Mouse (Mus musculus) hindbrain, embryonic 11.5 days (tissue): ENCODE data around the gene Slit3. TPM values are rescaled to one million over a fixed set of nuclear protein-coding genes. Genes with fewer than 3 reads are reported as not detected.

Experiments used
- ATAC-seq: fragments of 200-750 bp; cut with Nextera tagmentation; 2 replicates; pipeline ENCODE4 v1.8.0; 2017; ENCODE audit warnings: mild to moderate bottlenecking, moderate TSS enrichment, moderate library complexity; ENCODE audit not compliant: low FRiP score
- DNase-seq: peaks from one replicate; pipeline ENCODE4 v3.0.0-alpha.2; 2015; ENCODE audit warnings: low spot score
- H3K27ac ChIP-seq: fragments of 300-500 bp; sonication (generic); 2 replicates; pipeline ENCODE4 v1.5.1; 2014; ENCODE audit warnings: mild to moderate bottlenecking, low read depth, low read length
- H3K27me3 ChIP-seq: fragments of 300-500 bp; sonication (generic); 2 replicates; pipeline ENCODE4 v1.6.1; 2014; ENCODE audit warnings: mild to moderate bottlenecking, low read length, moderate library complexity, mixed read lengths; ENCODE audit not compliant: control insufficient read depth, insufficient read depth
- H3K36me3 ChIP-seq: fragments of 300-500 bp; sonication (generic); 2 replicates; pipeline ENCODE4 v1.6.1; 2014; ENCODE audit warnings: mild to moderate bottlenecking, low read length, moderate library complexity, mixed read lengths; ENCODE audit not compliant: control insufficient read depth, insufficient read depth
- H3K4me1 ChIP-seq: fragments of 300-500 bp; sonication (generic); replicated peaks from 2 replicates; pipeline ENCODE4 v1.6.1; 2014; ENCODE audit warnings: low read length, mixed read lengths; ENCODE audit not compliant: control insufficient read depth, insufficient read depth
- H3K4me2 ChIP-seq: fragments of 300-500 bp; sonication (generic); replicated peaks from 2 replicates; pipeline ENCODE4 v1.6.1; 2014; ENCODE audit warnings: mild to moderate bottlenecking, low read depth, low read length
- H3K4me3 ChIP-seq: fragments of 300-500 bp; sonication (generic); 2 replicates; pipeline ENCODE4 v1.5.1; 2014; ENCODE audit warnings: low read depth, low read length
- H3K9ac ChIP-seq: fragments of 300-500 bp; sonication (generic); 2 replicates; pipeline ENCODE4 v1.6.1; 2014; ENCODE audit warnings: low read depth, low read length
- H3K9me3 ChIP-seq: fragments of 300-500 bp; sonication (generic); 2 replicates; pipeline ENCODE4 v1.6.1; 2016; ENCODE audit warnings: low read length; ENCODE audit not compliant: control insufficient read depth
- WGBS: fragments of 180-500 bp; shearing (Covaris S2); extraction: QIAGEN DNeasy Blood & Tissue Kit; methylation state at CpG from one replicate; pipeline ENCODE4 v1.1.7; 2014; 5-methylcytosine and 5-hydroxymethylcytosine counted together
- polyA plus RNA-seq: library from polyadenylated mRNA; unstranded; fragments of >200 nt; fragmentation: Nextera tagmentation; extraction: Ambion mirVana; gene quantifications from 2 replicates; pipeline ENCODE4 v1.2.1, GENCODE M21; 2014

Slit3 gene
- polyA plus RNA-seq, 1 experiment from 2014 or later: 39.3 TPM

DNA sequence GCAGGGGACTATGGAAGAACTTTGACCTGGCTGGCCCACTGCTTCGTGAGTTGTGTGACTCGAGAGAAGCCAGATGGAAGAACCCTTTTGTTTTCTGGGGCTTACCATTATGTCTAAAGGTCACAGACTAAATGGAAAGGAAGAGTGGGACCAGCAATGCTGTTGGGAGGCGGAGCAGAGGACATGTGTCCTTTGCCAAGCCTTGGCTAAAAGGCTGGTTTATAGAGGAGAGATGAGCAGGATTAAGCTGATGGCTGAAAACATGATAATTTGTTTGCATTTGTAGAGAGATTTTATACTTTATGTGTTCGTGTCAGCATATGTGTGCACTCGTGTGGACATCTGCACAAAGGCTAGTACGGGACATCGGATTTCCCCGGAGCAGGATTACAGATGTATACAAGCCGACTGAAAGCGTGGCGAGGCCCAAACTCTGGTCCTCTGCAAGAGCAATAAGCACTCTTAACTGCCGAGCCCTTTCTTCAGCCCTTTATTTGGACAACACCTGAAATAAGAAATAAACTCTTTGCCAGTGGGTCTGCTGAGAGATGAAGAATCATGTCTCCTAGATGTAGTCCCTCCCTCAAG, 197.5 kb downstream of the Slit3 start:
- Histone ChIP-seq H3K4me3 (no peak overlapping the region), H3K36me3 (no peaks in the 10 kb centered on the region), H3K4me1 (no peaks in the 10 kb centered on the region), H3K27ac (no peak overlapping the region), H3K9ac (no peak overlapping the region), H3K9me3 (no peaks in the 10 kb centered on the region), H3K27me3 (no peaks in the 10 kb centered on the region), H3K4me2 (no peak overlapping the region)
- WGBS: 75% methylated on average over 12 of the region's 12 CpGs
- ATAC-seq: no peak
- no peak for DNase-seq

DNA sequence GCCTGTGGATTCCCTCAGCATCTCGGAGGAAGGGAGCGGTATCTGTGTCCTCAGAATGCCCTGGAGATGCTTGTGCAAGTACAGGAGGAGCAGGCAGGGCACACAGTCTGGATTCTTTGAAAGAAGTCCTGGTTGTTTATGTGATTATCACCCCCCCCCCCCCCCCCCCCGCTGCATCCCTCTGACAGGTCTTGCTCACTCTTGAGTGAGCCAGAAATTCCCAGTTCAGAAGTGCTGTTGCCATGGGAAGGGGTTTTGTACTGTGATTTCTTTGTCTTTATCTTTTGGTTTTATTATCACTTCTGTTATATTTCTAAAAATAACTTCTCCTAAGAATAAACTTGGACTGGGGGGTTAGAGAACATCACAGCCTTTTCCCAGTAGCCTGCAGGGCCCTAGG, 199.5 kb downstream of the Slit3 start:
- Histone ChIP-seq H3K4me2 (no peak overlapping the region), H3K27ac (no peak overlapping the region), H3K27me3 (no peaks in the 10 kb centered on the region; the same call in 1 of the 2 replicates), H3K4me1 (no peaks in the 10 kb centered on the region), H3K9me3 (no peaks in the 10 kb centered on the region), H3K36me3 (no peaks in the 10 kb centered on the region), H3K9ac (no peak overlapping the region), H3K4me3 (no peak overlapping the region)
- WGBS: 97% methylated on average over 2 of the region's 3 CpGs
- DNase-seq (no peak), ATAC-seq (no peak)

DNA sequence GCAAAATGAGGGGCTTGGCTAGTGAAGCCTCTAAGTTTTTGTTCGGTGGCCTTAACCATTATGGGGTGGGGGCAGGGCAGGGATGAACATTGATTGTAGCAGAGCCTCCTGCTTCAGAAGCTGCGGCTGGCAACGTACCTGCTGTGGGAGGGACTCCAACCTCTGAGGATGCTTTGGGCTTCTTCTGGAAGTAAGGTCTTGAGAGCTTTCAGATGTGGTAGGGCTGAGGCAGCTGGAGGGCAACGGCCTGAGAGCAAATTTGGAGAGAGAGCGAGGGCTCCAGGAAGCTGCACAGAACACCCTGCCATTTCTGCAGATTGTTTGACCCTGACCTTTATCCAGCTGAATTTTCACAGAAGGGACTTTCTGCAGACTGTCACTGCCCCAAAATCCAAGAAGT, 203.4 kb downstream of the Slit3 start:
- DNase-seq (no peak), ATAC-seq (no peak)
- WGBS: 64% methylated on average over 5 of the region's 5 CpGs
- Histone ChIP-seq H3K36me3 (no peaks in the 10 kb centered on the region), H3K27ac (no peak overlapping the region), H3K9me3 (no peaks in the 10 kb centered on the region), H3K4me2 (no peak overlapping the region), H3K4me1 (0 out of 2 replicates have a peak, but pooled peaks cover 2% of the 10 kb centered on the region), H3K9ac (no peak overlapping the region), H3K4me3 (no peak overlapping the region), H3K27me3 (no peaks in the 10 kb centered on the region; the same call in 1 of the 2 replicates)

DNA sequence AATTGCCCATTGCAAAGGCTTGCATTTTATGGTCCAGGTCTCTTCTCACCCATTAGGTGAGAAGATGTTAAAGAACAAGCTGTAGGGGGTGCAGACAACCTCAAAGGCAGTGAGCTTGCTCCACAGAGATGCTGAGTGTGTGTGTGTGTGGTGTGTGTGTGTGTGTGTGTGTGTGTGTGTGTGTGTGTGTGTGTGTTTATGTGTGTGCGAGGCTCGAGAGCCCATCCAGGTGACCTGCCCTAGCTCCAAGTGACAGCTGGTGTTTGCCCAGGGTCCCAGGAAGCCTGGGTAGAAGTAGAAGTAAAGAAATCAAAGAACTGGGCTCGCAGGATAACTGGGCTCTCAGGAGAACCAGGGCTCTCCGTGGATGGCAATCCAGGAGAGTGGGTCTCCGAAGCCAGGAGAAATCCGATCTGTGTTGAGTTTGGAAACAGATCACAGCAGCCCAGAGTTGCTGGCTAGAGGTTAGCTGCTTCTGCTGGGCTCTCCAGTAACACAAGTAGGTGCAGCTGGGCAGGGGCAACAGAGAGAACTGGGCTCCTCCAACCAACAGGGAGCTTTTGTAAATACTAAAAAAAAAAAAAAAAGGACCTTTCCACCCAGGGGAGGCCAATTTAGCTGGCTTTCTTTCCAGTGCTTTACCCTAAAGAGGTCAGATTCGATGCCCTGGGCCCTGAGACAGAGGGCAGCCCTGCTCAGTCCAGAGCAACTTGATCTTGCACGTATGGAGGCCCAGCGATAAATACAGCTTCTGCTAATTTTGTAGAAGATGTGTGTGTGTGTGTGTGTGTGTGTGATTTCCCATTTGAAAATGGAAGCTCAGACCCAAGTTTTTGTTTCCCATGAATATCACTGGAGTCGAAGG, 204.3 kb downstream of the Slit3 start:
- Histone ChIP-seq H3K4me3 (no peak overlapping the region), H3K4me1 (0 out of 2 replicates have a peak, but pooled peaks cover 2% of the 10 kb centered on the region), H3K9ac (no peak overlapping the region), H3K27ac (no peak overlapping the region), H3K27me3 (no peaks in the 10 kb centered on the region; the same call in 1 of the 2 replicates), H3K36me3 (no peaks in the 10 kb centered on the region), H3K4me2 (no peak overlapping the region), H3K9me3 (no peaks in the 10 kb centered on the region)
- DNase-seq (no peak), ATAC-seq (no peak)
- WGBS: 33% methylated on average over 10 of the region's 10 CpGs

DNA sequence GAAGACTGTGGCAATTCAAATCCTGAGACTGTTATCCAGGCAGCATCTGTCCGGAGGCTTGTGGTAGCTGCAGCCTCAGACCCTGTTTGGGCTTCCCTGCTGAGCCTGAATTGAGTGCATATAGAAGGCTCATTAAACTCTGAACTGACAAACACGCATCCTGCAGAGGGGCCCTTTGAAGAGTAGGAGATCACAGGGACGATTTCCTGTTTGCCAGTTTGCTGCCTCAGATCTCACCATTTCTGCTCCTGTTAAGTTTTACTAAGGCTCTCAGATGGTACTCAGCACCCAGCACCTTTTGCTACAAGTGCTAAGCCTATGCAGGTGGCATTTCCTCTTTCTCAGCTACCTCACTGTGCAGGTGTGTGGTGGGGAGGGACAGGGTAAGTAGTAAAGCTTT, 205.3 kb downstream of the Slit3 start:
- WGBS: 0% methylated on average over 3 of the region's 3 CpGs
- Histone ChIP-seq H3K4me3 (no peak overlapping the region), H3K36me3 (no peaks in the 10 kb centered on the region), H3K27ac (no peak overlapping the region), H3K4me1 (0 out of 2 replicates have a peak, but pooled peaks cover 2% of the 10 kb centered on the region), H3K4me2 (no peak overlapping the region), H3K9ac (no peak overlapping the region), H3K27me3 (no peaks in the 10 kb centered on the region; the same call in 1 of the 2 replicates), H3K9me3 (no peaks in the 10 kb centered on the region)
- no peak for DNase-seq
- ATAC-seq: no peak

DNA sequence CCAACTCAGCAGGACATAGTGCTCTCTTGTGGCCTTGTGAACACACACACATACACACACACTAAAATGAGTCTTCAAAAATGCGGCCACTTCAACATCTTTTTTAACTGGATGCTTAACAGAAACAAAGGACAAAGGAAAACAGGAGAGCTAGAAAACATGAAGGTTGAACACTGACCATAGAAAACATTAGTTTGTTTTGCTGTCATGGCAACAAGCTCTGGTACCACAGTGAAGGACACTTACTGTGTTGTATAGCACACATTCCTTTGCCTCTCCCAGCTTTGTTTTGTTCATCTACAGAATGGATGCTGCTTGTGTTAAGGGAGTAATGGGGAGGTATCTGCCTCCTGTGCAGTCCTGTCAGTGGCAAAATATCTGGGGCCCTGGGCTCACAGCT, 206.9 kb downstream of the Slit3 start:
- H3K4me2 ChIP-seq: no peak overlapping the region
- 81% methylated on average over 1 of the region's 1 CpGs for WGBS
- H3K27ac ChIP-seq: no peak overlapping the region
- H3K4me1 ChIP-seq: 0 out of 2 replicates have a peak, but pooled peaks cover 2% of the 10 kb centered on the region
- no peaks in the 10 kb centered on the region for H3K36me3 ChIP-seq
- H3K4me3 ChIP-seq: no peak overlapping the region
- no peaks in the 10 kb centered on the region for H3K9me3 ChIP-seq
- DNase-seq (no peak), ATAC-seq (no peak)
- H3K9ac ChIP-seq: no peak overlapping the region
- H3K27me3 ChIP-seq: no peaks in the 10 kb centered on the region; the same call in 1 of the 2 replicates

DNA sequence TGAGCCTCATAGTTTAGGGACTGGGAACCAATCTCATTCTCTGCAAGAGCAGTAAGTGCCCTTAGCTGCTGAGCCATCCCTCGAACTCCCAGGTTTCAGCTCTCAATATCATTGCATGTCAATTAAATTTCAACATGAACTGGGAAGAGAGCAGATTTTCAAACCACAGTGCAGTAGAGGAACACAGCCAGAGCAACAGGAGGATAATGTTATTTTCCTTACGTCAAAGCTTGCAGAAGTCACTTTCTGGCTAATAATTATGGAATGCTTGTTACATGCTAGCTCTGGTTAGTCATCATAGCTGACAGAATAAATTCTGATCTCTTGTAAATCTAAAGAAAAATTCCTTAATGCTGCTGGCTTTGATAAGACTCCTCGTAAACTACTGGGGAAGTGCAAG, 210.5 kb downstream of the Slit3 start:
- H3K4me2 ChIP-seq: no peak overlapping the region
- H3K36me3 ChIP-seq: no peaks in the 10 kb centered on the region
- 84% methylated on average over 3 of the region's 3 CpGs for WGBS
- H3K4me3 ChIP-seq: no peak overlapping the region
- H3K4me1 ChIP-seq: 0 out of 2 replicates have a peak, but pooled peaks cover 2% of the 10 kb centered on the region
- no peak overlapping the region for H3K9ac ChIP-seq
- no peaks in the 10 kb centered on the region for H3K27me3 ChIP-seq
- H3K27ac ChIP-seq: no peak overlapping the region
- DNase-seq (no peak), ATAC-seq (no peak)
- no peaks in the 10 kb centered on the region for H3K9me3 ChIP-seq

DNA sequence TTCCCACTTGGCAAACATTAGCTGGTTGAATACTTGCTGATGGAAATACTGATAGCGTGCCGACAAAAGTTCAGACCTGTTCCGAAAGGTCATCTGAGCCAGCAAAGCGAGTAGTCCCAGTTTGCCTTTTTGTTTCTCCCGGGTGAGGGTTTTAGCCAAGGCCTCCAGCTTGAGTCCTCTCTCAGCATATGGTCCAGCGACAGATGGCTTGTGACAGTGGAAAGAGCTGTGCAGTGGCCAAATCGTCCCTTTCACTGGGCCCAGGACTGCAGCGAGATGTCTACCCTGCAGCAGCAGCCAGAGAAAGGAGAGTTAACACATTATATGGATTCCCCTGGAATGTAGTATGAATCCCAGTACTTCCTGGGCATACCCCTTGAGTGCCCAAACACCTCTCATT, 215.5 kb downstream of the Slit3 start:
- Histone ChIP-seq H3K9ac (no peak overlapping the region), H3K4me2 (no peak overlapping the region), H3K27me3 (no peaks in the 10 kb centered on the region), H3K4me1 (no peaks in the 10 kb centered on the region), H3K4me3 (no peak overlapping the region), H3K27ac (no peak overlapping the region), H3K36me3 (no peaks in the 10 kb centered on the region), H3K9me3 (no peaks in the 10 kb centered on the region)
- DNase-seq (no peak), ATAC-seq (no peak)
- WGBS: 87% methylated on average over 8 of the region's 8 CpGs

DNA sequence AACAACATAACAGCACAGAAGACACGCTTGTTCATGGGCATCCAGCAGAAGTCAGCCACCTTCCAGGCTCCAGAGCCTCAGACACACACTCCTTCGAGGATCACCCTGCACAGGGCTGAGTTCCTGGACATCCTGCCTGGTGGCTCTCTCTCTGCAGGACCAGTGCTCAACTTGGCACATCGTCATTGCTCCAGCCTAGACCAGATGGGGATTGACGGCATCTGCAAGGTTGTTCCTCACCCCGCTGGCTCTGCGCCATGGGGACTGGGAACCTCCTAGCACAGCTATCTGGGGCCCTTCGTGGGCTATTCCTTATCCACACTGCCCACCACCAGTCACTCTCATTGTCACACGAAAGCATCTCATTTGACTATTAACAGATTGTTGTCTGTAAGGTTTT, 216.5 kb downstream of the Slit3 start:
- 88% methylated on average over 8 of the region's 8 CpGs for WGBS
- H3K4me2 ChIP-seq: no peak overlapping the region
- no peak overlapping the region for H3K9ac ChIP-seq
- ATAC-seq (no peak), DNase-seq (no peak)
- H3K9me3 ChIP-seq: no peaks in the 10 kb centered on the region
- no peaks in the 10 kb centered on the region for H3K36me3 ChIP-seq
- H3K4me1 ChIP-seq: no peaks in the 10 kb centered on the region
- no peaks in the 10 kb centered on the region for H3K27me3 ChIP-seq
- no peak overlapping the region for H3K27ac ChIP-seq
- H3K4me3 ChIP-seq: no peak overlapping the region
